Mouse (Mus musculus): Measurements from ENCODE around the gene Plxna4.

Gene Plxna4

DNA sequence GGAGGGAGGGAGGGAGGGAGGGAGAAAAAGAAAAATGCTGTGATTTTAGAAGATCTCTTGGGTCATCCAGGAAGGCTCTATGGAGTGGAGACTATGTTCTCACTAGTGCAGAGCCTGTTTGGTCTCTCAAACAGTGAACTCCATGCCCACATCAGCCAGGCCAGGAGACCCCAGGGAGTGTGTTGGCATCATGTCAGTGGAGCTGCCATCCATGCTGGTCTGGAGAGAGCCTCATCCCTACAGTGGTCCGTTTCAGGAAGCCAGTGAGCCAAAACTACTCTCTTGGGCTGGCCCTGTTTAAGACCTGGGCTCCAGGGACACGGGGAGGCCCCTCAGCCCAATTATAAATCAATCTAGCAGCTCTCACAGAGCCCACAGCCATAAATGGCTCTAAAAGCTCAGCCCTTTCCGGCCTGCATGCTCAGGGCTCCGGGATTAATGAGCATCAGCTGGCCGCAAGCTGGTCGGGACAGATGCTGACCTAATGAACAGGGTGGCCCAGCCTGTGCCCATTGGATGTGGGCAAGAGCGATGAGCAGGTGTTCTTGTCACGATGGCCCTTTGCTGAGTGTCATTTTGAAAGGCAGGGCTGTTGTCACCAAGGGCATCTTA lies 180.3 kb downstream of the Plxna4 start:
- DNase-seq (ENCODE audit: low read depth, low spot score) = no peak

DNA sequence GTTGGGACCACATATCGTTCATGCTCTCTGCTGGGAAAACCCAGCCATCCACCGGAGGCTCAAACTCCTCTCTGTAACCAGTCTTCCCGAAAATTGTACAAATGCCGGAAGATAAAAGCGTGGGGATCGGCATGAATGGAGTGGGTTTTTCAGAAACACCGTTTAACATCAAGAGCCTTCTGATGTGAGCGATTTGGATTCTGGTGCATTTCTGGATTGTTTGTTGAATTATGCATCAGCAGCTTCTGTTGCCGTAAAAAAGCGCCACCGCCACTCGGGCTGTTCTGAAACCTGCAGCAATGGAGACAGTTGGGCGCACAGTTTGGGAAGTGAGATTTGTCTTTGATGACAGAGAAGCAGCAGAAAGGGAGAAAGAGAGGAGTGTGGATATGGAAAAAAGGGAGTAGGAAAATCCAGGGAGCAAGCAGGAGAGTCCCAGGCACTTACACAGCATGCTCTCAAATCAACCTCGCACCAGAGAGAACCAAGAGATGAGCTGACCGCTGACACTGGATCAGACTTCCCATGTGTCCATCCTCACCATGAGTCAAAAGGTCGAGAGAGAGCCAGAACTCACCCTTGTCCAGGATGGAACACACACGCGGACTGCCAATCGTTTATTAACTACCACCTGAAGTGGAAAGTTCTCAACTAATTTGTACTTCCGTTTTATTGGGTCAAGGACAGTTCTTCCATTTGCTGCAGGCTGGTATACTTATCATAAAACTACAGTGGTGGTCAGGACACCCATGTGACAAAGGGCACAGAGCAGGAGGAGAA lies 181.5 kb downstream of the Plxna4 start:
- no peak for DNase-seq (ENCODE audit: low read depth, low spot score)

DNA sequence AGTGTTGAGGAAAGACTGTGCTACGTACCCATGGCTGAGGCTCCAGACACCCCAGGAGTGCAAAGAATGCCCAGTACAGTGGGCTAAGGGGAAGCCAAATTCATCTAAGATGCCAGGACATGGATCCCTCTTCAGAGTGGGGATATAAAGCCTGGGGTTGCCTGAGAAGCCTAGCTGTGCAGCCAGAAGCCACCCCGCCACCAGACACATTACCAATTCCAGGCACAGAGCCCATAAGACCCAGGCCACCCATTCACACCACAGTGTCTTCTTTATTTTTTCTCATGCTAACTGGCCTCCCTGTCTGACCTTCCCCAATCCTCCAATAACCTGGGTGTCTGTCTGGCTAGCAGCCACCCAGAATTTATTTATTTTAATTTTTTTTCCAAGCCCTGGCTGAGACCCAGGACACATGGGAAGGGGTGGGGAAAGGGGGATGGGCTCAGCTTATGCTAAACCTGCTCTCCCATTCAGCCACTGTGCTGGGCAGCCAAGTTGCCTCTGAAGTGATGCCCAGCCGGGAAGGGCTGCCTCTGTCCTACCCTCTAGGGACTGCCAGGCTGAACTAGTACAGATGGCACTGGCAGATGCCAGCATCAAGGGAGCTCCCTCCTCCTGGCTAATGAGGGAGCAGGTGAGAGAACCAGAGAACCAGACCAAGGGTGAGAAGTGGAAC lies 185.3 kb downstream of the Plxna4 start:
- no peak for DNase-seq (ENCODE audit: low read depth, low spot score)

DNA sequence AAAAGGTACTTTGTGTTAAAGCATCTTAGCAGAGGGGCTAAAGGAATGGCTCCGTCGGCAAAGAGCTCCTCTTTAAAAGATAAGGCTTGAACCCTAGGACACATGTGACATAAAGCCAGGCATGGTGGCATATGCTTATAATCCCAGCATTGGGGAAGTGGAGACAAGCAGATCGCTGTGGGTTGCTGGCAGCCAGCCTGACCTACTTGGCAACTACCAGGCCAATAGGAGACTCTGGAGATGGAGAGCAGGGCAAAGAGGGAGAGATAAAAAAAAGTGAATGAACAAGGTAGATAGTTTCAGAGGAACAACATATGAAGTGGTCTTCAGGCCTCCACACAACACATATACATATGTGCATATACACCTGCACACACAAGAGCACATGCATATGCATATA lies 189.7 kb downstream of the Plxna4 start:
- no peak for DNase-seq (ENCODE audit: low read depth, low spot score)

DNA sequence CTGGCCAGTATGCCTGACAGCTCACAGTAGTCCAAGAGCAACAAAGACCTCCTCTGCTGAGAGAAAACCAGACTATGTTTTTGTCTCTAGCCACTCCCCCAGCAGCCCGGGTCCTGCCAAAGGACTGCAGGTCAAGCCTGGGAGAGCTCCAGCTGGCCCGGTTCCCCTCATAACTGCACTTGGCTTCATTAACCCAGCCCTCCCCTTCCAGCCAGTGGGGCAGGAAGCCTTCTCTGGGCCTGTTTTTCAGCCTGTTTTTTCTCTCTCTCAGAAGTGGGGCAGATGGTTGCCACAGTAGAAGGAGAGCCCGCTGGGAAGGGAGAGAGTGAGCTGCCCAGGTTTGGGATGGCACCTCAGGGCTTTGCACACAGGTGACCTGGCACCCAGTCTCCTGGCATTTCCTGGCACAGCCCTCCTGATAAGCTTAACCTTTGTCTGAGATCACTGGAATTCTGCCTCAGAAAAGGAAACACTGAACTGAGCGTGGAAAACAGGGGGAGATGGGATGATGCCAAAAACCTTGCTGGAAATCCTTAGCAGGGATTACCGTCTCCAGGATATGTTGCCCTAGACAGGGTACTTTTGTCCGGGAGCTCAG lies 190.8 kb downstream of the Plxna4 start:
- DNase-seq (ENCODE audit: low read depth, low spot score) = no peak

DNA sequence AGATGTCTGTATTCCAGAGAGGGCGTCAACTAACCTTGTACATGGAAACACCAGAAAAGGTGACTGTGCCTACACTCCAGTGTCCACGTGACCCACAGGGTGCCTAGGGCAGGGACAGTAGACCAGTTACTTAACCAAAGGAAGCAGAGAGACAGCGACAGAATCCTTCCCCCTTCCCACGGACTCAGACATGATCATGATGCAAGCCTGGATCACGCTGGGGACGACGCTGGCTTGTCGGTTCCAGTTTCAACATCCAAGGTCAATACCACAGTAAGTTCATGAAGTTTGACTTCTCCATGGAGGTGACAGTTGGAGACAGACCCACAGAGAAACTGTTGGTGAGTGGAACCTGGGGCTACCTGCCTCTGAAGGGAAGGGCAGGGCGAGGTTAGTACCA lies 192.6 kb downstream of the Plxna4 start:
- DNase-seq (ENCODE audit: low read depth, low spot score) = no peak

DNA sequence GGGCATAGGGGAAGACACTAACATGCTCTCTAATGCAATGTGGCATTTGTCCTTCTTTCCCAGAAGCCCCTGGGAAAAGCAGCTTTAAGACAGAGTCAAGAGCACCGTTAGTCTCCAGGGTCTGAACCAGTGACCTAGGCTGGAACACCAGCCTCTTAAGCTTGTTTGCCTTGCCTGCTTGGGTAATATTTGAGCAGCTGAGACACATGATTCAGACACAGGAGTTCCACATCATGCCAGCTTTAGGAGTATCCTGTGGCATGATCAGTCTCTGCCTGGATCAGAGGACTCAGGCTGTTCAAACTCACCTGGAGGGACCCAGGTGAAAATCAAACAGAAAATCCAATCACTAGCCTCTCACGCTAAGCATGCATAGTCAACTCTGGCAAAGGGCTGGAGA lies 195.7 kb downstream of the Plxna4 start:
- DNase-seq (ENCODE audit: low read depth, low spot score) = no peak

DNA sequence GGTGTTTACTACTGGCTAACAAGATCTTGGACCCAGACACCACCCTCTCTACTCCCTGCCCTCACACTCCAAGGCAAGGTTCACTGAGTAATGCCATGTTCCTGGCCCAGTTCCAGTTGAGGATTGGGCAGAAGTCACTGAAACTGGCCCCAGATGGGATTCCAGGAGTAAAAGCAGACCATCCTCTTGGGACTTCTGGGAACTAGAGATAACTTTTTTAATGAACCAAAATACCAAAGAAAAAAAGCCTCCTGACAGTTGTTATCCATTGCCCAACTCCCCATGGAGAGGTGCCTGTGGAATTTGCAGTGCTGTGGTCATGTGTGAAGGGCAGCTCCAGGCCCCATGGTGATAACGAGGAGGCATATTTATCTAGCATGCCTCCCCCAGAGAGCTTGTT lies 199.7 kb downstream of the Plxna4 start:
- DNase-seq (ENCODE audit: low read depth, low spot score) = no peak

DNA sequence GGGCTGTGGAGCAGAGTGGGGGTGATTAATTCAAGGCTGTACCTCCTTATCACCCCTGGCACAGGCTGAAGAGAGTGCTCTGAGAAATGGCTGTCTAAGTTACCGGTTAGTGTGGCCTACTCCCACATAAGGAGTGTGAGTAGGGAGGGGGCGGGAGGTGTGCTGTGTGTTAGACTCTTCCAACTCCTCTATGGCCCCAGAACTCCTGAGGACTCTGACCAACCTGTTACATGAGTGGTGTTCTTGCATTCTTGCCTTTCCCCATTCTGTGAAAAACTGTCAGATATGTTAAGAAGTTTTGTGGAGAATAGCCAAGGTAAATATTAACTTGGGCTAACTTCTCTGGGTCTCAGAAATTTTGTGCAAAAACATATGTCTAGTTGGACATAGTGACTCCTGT lies 201.1 kb downstream of the Plxna4 start:
- no peak for DNase-seq (ENCODE audit: low read depth, low spot score)

DNA sequence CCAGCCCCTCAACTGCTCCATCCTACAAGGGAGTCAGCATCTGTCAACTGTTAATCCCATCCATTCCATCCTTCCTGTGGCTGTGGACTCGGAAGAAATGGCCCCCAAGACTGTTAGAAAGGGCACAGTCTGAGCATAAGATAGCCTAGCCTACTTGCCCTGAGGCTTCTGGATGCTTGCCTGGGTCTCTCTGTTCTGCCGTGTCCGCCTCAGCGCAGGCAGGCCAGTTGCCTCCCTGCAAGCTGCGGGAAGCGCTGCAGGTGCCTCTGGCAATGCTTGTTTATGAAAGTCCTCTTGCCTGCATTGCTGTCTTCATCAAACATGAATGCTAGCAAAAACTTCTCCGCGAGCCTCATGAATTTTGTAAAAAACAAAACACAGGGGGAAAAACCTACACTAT lies 203.1 kb downstream of the Plxna4 start:
- no peak for DNase-seq (ENCODE audit: low read depth, low spot score)

DNA sequence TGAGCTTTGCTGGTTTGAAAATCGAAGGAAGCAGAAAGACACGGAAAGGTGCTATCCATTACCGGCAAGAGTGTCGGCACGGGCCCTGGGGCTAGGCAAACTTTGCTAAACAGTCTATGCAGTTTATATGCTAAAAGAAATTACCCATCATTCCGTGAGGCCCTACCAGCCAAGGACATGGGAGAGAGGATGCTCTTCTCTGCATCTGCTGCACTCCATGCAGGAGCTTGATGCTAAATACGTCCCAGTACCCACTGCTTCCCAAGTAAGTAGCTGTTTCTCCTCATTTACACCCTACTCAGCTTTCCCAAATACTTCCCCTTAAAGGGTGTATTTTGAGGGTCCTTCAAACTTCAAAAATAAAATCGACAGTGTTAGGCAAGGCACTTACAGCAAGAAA lies 203.6 kb downstream of the Plxna4 start:
- DNase-seq (ENCODE audit: low read depth, low spot score) = no peak

DNA sequence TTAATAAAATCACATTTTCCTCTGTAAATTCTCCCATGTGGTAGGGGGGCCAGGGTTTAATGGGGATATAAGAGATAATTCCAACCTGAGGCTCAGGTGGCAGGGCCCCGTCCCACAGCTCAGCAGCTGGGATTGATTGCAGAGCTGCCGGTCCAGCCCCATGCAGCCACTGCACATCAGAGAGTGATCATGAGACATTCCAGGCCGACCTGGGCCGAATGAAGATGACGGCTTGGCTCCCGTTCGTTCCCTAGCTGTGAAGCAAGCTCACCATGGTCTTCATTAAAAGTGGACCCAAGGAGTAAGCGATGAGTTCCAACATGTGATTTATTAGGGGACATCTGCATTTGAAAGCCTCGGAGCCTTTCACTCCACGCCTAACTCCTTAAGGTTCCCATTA lies 206.5 kb downstream of the Plxna4 start:
- DNase-seq (ENCODE audit: low read depth, low spot score) = no peak

DNA sequence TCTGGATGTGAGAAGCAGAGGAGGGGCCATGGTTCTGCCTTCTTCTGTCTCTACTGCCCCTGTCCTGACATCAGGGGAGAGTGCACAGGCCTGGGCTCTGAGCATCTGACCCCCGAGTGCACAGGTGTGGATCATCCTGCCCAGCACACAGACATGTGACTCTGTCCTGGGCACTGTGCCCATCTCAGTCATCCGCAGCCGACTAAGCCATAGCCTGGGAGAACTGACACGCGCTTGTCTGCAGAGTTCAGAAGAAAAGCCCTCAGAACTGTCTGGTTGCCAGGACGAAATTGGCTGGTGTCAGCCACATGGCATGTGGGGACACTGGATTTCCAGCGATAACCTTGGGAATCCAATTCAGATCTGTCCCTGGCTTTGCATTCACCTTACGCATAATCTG lies 210.8 kb downstream of the Plxna4 start:
- no peak for DNase-seq (ENCODE audit: low read depth, low spot score)

DNA sequence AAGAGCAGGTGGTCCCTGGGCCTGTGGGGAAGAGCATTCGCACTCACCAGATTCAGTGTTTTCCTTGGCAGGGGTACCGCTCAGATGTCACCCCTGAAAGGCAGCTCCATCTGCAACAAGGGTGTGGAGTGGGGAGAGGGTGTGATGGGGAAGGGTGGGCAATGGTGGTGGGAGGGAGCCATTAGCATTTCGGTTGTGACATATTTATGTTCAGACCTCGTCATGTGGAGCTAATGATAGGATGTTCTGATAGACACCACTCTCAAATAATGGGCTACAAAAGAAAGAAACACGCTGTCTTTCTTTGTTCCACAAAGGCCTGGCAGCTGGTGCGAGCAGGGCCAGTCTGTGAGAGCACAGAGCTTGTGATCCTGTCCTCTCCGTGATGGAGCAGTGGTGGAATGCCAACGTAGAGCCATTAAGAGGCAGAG lies 214.0 kb downstream of the Plxna4 start:
- no peak for DNase-seq (ENCODE audit: low read depth, low spot score)

DNA sequence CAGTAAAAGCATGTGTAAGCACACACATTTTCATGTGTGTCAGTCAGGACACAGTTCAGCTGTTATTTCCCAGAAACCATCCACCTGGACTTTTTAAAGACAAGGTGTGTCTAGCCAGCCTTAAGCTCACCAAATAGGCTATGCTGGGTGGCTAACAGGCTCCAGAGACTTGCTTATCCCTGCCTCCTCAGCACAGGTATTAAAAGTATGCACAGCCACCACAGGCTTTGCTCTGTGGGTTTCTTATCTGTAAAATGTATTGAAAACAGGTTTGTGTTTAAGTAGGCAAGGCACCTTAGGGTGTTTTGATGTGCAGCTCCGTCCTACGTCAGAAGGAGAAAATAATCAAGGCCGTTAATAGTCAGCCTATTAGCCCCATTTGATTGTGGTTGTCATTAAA lies 218.9 kb downstream of the Plxna4 start:
- DNase-seq (ENCODE audit: low read depth, low spot score) = no peak

DNA sequence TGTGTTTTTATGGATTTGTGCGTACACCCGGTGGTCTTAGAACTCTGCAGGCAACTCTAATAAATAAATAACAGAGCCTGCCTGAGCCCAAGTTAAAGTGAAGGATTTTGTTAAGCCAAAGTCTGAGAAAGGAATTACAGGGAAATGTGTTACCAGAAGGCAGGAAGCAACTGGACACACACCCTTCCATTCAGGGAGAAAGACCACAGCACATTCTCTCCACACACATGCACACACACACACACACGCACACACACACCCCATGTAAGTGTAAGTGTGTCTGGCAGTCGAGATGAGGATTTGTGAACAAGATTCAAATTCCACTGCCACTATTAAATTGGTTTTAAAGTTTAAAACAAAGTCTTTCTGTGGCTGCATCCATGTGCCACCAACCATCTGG lies 219.6 kb downstream of the Plxna4 start:
- no peak for DNase-seq (ENCODE audit: low read depth, low spot score)

DNA sequence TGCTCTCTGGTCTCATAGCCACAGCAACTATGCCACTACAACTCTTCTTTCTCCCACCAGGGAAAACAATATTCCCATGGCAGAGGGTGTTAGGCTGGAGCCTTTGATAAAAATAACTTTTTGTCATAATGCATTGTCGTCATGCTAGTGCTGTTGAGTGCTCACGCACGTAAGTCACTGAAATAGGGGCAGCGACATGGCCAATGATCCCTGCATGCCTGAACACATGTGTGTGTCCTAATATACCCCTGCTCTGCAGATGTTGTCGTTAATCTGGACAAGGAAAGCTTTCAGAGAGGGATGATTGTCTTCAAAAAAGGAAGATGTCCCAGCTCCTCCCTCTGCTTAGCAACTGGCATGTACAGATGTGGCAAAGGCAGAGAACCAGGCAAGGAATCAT lies 223.1 kb downstream of the Plxna4 start:
- DNase-seq (ENCODE audit: low read depth, low spot score) = no peak

DNA sequence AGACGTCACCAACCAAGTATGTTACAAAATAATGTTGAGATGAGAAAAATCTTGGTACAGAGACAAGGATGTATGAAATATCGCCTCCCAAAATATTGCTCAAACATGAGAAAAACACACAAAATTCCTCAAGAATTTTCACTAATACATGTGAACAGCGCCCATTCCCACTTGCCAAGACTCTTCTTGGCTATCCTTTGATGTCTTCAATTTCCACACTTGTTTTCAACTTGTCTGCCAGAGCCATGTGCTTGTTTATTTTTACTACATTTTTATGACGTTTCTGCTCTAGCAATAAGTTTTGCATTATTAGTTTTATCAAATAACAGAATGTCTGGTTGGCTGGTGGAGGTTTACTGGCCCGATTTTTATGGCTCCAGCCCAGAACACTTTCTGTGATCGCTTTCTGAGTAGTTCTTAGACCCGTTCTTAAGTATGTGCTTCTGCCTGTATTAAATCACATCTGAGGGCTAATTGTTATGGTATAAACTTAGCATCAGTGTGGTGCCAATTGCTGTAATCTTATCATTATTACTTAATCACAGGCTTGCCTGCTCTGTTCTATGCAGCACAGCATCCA lies 224.4 kb downstream of the Plxna4 start:
- DNase-seq (ENCODE audit: low read depth, low spot score) = no peak

DNA sequence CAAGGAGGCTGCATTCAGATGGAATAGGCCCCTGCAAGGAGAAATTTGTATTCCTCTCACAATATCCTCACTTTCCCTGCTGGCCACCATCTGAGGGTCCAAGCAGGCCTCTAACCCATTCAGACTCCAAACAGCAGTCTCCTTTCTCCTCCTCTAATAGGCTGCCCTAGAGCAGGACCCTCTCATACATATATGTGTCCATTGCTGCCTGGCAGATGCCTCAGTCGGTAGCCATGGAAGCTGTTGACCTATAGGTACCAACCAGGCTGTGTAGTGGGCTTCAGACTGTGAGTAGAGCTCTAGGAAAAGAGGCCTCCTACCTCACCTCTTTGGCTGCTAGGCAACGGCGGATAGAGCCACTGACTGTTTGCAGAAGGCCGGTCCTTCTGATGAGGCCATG lies 225.6 kb downstream of the Plxna4 start:
- DNase-seq (ENCODE audit: low read depth, low spot score) = no peak

DNA sequence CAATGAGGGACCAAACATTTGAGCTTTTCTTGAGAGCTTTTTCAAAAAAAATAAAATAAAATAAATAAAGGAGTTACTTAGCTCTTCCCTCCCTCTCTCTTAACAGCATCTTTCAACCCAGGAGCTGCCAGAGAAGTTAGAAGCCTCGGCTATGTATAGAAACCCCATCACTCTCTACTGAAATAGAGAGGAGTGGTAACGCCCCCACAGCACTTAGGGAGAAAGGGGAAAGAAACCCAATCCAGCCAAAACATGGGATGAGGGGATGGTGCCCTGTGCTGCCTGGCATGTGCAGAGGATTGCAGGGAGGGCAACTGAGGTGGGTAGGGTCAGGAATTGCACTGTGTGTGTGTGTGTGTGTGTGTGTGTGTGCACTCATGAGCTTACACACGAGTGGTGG lies 228.3 kb downstream of the Plxna4 start:
- DNase-seq (ENCODE audit: low read depth, low spot score) = no peak

DNA sequence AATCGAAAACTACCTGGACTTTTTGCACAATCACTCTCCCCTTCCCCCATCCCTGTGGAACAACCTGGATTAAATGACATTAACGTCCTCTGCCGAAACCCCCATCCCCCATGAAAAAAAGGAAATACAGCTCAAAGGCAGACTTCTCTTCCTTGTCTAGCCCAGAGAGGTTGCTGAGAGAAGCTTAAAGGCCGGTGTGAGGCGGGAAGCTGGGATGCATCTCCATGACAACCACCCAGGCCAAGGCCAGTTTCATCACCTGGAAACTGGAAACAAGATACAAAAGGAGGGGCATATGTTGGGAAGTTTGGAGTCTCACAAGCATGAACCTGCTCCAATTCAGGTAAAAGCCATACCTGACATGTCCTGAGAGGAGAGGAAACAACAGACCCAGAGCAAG lies 230.5 kb downstream of the Plxna4 start:
- no peak for DNase-seq (ENCODE audit: low read depth, low spot score)

DNA sequence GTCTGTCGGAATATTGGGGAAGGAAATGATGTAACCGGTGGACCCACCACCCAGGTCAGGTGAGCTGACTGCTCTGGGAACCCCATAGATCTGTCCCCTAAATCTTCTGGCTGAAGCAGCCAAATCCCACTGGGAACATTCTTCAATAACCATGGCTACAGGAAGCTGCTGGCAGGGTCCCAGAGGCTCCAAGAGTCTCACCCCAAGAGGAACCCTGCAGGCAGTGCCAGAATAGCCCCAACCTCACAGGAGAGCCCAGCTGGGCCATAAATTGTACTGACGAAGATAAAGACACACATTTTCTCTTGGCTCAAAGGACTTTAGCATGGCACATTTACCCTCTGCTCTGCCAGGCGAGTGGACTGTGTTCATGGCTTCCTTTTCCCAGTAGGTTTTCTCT lies 232.4 kb downstream of the Plxna4 start:
- no peak for DNase-seq (ENCODE audit: low read depth, low spot score)
